Mouse (Mus musculus) lung, embryonic 15.5 days (tissue): ENCODE measurements around the gene Kifc5b. TPM values are rescaled to one million over a fixed set of nuclear protein-coding genes. Genes with fewer than 3 reads are reported as not detected.
A peak's percentile ranks its signal among the peaks of the same experiment; 100 is the strongest.

Source experiments
- ATAC-seq: fragments of 200-750 bp; cut with Nextera tagmentation; 2 replicates; pipeline ENCODE4 v1.8.0; 2017; ENCODE audit warnings: moderate number of reproducible peaks, borderline replicate concordance; ENCODE audit not compliant: low FRiP score, low TSS enrichment; ENCODE audit errors: extremely low read depth
- H3K27ac ChIP-seq: fragments of 300-500 bp; sonication (generic); 2 replicates; pipeline ENCODE4 v1.5.1; 2015; ENCODE audit warnings: moderate library complexity, mild to moderate bottlenecking, inconsistent platforms
- H3K27me3 ChIP-seq: fragments of 300-500 bp; sonication (generic); 2 replicates; pipeline ENCODE4 v1.6.1; 2015; ENCODE audit warnings: inconsistent platforms
- H3K36me3 ChIP-seq: fragments of 300-500 bp; sonication (generic); 2 replicates; pipeline ENCODE4 v1.6.1; 2015; ENCODE audit warnings: inconsistent platforms
- H3K4me1 ChIP-seq: fragments of 300-500 bp; sonication (generic); 2 replicates; pipeline ENCODE4 v1.6.1; 2015; ENCODE audit warnings: inconsistent platforms
- H3K4me2 ChIP-seq: fragments of 300-500 bp; sonication (generic); 2 replicates; pipeline ENCODE4 v1.6.1; 2015; ENCODE audit warnings: inconsistent platforms, mild to moderate bottlenecking, moderate library complexity
- H3K4me3 ChIP-seq: fragments of 300-500 bp; sonication (generic); 2 replicates; pipeline ENCODE4 v1.5.1; 2015; ENCODE audit warnings: mild to moderate bottlenecking, inconsistent platforms
- H3K9ac ChIP-seq: fragments of 300-500 bp; sonication (generic); 2 replicates; pipeline ENCODE4 v1.6.1; 2015; ENCODE audit warnings: inconsistent platforms
- H3K9me3 ChIP-seq: fragments of 300-500 bp; sonication (generic); 2 replicates; pipeline ENCODE4 v1.6.1; 2016; ENCODE audit warnings: inconsistent platforms
- WGBS: fragments of 180-500 bp; shearing (Covaris S2); methylation state at CpG from one replicate; pipeline ENCODE4 v1.1.7; 2015; 5-methylcytosine and 5-hydroxymethylcytosine counted together
- polyA plus RNA-seq: library from polyadenylated mRNA; unstranded; fragments of >200 nt; fragmentation: Nextera tagmentation; extraction: Ambion mirVana; gene quantifications from 2 replicates; pipeline ENCODE4 v1.2.1, GENCODE M21; 2015

The Kifc5b gene
- polyA plus RNA-seq, 1 experiment from 2014 or later = 8.0 TPM

DNA sequence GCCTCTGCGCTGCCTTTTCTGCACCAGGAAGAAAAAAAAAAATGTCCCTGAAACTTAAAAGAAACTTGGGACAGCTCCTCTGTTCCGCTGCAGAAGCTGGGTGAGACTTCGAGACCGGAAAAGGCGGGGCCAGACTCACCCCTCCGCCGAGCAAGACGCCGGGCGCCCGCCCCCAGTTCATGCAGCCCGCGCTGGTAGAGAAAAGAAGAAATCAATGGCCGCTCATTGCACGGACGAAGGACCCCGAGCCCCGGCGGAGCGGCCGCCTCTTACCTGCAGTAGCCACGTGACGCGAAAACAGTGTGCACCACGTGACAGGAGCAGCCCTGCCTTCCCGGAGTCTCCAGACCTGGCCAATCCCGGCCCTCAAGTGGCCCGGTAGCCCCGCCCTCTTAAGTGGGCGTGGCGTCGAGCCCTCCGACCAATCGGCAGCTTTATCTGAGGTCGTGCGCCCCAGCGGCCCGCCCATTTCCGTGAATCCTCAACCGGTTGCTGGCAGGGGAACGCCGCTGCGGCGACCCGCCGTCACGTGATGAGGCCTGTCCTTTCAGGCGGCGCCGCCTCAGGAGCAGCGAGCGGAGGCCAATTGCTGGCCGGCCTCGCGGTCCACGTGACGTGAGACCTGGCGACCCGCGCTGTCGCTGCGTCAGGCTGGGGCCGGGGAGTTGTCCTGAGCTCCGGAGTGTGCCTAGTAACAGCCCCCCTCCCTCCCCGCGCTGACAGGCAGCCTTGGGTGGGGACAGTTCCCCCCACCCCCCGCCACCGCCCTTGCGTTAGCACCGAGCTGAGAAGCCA, 22.5 kb downstream of the Kifc5b start, which contains the start of gene Cuta:
TSS of gene Cuta (minus strand) at position 392 of the 795 bp plus-strand sequence.
- under 1% methylated on average over 69 of the region's 70 CpGs for whole genome bisulfite sequencing
- peak within 1 kb of the TSS; percentile 93 for H3K27ac ChIP-seq
- H3K9ac ChIP-seq = peak within 1 kb of the TSS; percentile 71
- H3K4me2 ChIP-seq = peak within 1 kb of the TSS; percentile 95
- no peaks in the 10 kb centered on the region for H3K9me3 ChIP-seq
- H3K27me3 ChIP-seq = no peaks in the 10 kb centered on the region
- peak; percentile 95 for ATAC-seq
- H3K36me3 ChIP-seq = peaks cover 20% of the 10 kb centered on the region
- H3K4me1 ChIP-seq = peaks cover 30% of the 10 kb centered on the region
- H3K4me3 ChIP-seq = peak within 1 kb of the TSS; percentile 82

- WGBS = 2% methylated on average over 3 of the region's 3 CpGs
- no peaks in the 10 kb centered on the region for H3K9me3 ChIP-seq
- peak overlapping the region; percentile 82 for H3K4me3 ChIP-seq
- peaks cover 14% of the 10 kb centered on the region for H3K36me3 ChIP-seq
- H3K27me3 ChIP-seq = no peaks in the 10 kb centered on the region
- peak overlapping the region; percentile 93 for H3K27ac ChIP-seq
- H3K4me1 ChIP-seq = peaks cover 30% of the 10 kb centered on the region
- peak overlapping the region; percentile 95 for H3K4me2 ChIP-seq
- peak overlapping the region; percentile 71 for H3K9ac ChIP-seq
- ATAC-seq = no peak
Observed at GRCm38 (mm10) chr17:26939973-26940300, 23.0 kb downstream of the Kifc5b start.

- H3K9ac ChIP-seq = peak within 1 kb of the TSS; percentile 71
- 4% methylated on average over 22 of the region's 24 CpGs for WGBS
- peak within 1 kb of the TSS; percentile 95 for H3K4me2 ChIP-seq
- H3K4me1 ChIP-seq = peaks cover 36% of the 10 kb centered on the region
- H3K4me3 ChIP-seq = peak within 1 kb of the TSS; percentile 82
- no peaks in the 10 kb centered on the region for H3K9me3 ChIP-seq
- H3K27ac ChIP-seq = peak within 1 kb of the TSS; percentile 93
- 0 out of 2 replicates have a peak, but pooled peaks cover 3% of the 10 kb centered on the region for H3K36me3 ChIP-seq
- no peaks in the 10 kb centered on the region for H3K27me3 ChIP-seq
- ATAC-seq = no peak
Observed at GRCm38 (mm10) chr17:26941031-26941789, 24.3 kb downstream of the Kifc5b start, which contains the start of gene Syngap1. Gene Syngap1 (plus strand): TSS chr17:26941253.

- H3K27ac ChIP-seq = peak overlapping the region; percentile 59
- H3K4me3 ChIP-seq = peak overlapping the region; percentile 46
- H3K4me2 ChIP-seq = peak overlapping the region; percentile 95
- H3K36me3 ChIP-seq = 0 out of 2 replicates have a peak, but pooled peaks cover 3% of the 10 kb centered on the region
- peaks cover 44% of the 10 kb centered on the region for H3K4me1 ChIP-seq
- H3K9me3 ChIP-seq = no peaks in the 10 kb centered on the region
- 18% methylated on average over 4 of the region's 4 CpGs for WGBS
- no peak for ATAC-seq
- no peaks in the 10 kb centered on the region for H3K27me3 ChIP-seq
- H3K9ac ChIP-seq = peak overlapping the region; percentile 41
Observed at GRCm38 (mm10) chr17:26941841-26942570, 25.1 kb downstream of the Kifc5b start.

GRCm38 (mm10) chr17:26945824-26946495, 29.1 kb downstream of the Kifc5b start:
- peaks cover 46% of the 10 kb centered on the region for H3K4me1 ChIP-seq
- peak overlapping the region; percentile 46 for H3K4me3 ChIP-seq
- no peaks in the 10 kb centered on the region for H3K9me3 ChIP-seq
- peak overlapping the region; percentile 62 for H3K27ac ChIP-seq
- no peaks in the 10 kb centered on the region for H3K36me3 ChIP-seq
- no peaks in the 10 kb centered on the region for H3K27me3 ChIP-seq
- no peak for ATAC-seq
- peak overlapping the region; percentile 63 for H3K9ac ChIP-seq
- WGBS = 34% methylated on average over 13 of the region's 13 CpGs
- peak overlapping the region; percentile 87 for H3K4me2 ChIP-seq

DNA sequence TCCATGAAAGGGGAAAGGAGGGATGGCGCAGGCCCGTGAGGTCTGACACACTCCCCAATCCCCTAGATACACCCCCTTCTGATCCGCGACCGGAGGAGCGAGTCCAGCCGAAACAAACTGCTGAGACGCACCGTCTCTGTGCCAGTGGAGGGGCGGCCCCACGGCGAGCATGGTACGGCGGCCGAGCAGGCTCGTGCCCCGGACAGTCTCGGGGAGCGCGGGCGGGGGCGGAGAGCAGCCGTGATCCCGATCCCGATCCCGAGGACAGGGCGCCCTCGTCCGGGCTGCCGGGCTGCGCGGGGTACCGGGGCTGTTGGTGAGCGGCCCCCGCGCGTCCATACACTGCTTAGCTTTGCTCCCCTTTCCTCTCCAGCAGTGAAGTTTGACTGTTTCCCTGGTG, 29.7 kb downstream of the Kifc5b start:
- peak overlapping the region; percentile 62 for H3K27ac ChIP-seq
- peaks cover 51% of the 10 kb centered on the region for H3K4me1 ChIP-seq
- no peaks in the 10 kb centered on the region for H3K9me3 ChIP-seq
- H3K36me3 ChIP-seq = no peaks in the 10 kb centered on the region
- 2% methylated on average over 37 of the region's 37 CpGs for WGBS
- no peaks in the 10 kb centered on the region for H3K27me3 ChIP-seq
- ATAC-seq = peak; percentile 44
- peak overlapping the region; percentile 46 for H3K4me3 ChIP-seq
- peak overlapping the region; percentile 87 for H3K4me2 ChIP-seq
- H3K9ac ChIP-seq = peak overlapping the region; percentile 63

DNA sequence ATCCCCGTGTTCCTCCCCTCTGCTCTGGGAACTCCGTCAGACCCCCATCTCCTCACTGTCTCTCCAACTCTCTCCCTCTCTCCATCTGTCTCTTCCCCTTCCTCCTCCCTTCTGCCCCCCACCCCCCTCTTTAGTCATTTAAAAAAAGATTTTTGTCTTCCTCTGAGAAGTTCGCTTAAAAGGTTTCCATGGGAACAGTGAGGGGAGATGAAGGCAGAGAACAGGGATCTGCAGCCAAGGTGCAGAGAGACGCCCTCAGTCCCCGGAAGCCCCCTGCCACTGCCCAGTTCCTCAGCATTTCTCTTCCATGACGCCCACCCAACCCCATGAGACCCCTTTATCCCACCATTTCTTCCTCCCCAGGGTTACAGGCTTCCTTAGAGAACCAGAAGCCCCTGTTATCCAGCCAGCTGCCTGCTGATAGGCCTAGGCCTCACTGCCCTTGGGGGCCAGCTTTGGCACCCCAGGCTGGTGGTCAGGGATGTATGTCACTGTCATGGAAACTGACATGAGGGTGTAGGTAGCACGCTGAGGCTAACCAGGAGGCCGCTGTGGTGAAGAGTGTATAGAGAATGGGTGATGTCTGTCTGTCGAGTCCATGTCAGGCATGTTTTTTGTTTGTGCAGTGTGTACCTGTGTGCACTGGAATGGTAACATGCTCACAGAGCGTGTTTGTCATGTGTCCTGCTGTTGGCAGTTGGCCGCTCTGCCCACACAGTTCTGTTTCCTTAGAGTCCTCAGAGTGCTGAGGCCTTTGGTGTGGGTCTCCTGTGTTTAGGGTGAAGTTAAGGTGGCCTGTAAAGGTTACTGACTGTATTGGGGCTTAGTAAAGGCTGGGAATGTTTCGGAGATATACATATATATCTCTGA, 30.6 kb downstream of the Kifc5b start:
- Histone ChIP-seq H3K9me3 (no peaks in the 10 kb centered on the region), H3K4me1 (peaks cover 60% of the 10 kb centered on the region), H3K4me3 (peak overlapping the region; percentile 46; the same call in 1 of the 2 replicates), H3K4me2 (peak overlapping the region; percentile 87), H3K27me3 (no peaks in the 10 kb centered on the region), H3K36me3 (no peaks in the 10 kb centered on the region), H3K27ac (peak overlapping the region; percentile 62; the same call in 1 of the 2 replicates), H3K9ac (peak overlapping the region; percentile 63; the same call in 1 of the 2 replicates)
- no peak for ATAC-seq
- 52% methylated on average over 12 of the region's 12 CpGs for WGBS

GRCm38 (mm10) chr17:26948316-26949050, 31.6 kb downstream of the Kifc5b start:
- WGBS = under 1% methylated on average over 51 of the region's 87 CpGs
- Histone ChIP-seq H3K27ac (peak overlapping the region; percentile 75), H3K9ac (peak overlapping the region; percentile 64), H3K36me3 (no peaks in the 10 kb centered on the region), H3K4me2 (peak overlapping the region; percentile 98), H3K27me3 (0 out of 2 replicates have a peak, but pooled peaks cover 4% of the 10 kb centered on the region), H3K4me3 (peak overlapping the region; percentile 79), H3K9me3 (no peaks in the 10 kb centered on the region), H3K4me1 (peaks cover 70% of the 10 kb centered on the region)
- no peak for ATAC-seq

- Histone ChIP-seq H3K4me1 (peaks cover 76% of the 10 kb centered on the region), H3K4me3 (peak overlapping the region; percentile 79), H3K27me3 (0 out of 2 replicates have a peak, but pooled peaks cover 4% of the 10 kb centered on the region), H3K9ac (peak overlapping the region; percentile 64), H3K9me3 (no peaks in the 10 kb centered on the region), H3K4me2 (peak overlapping the region; percentile 98), H3K27ac (peak overlapping the region; percentile 75), H3K36me3 (no peaks in the 10 kb centered on the region)
- 8% methylated on average over 13 of the region's 14 CpGs for WGBS
- ATAC-seq = no peak
Observed at GRCm38 (mm10) chr17:26949051-26949577, 32.2 kb downstream of the Kifc5b start.
